Mouse (Mus musculus): ENCODE results near the gene Galnt17. TPM values are rescaled to one million over a fixed set of nuclear protein-coding genes. Genes with fewer than 3 reads are reported as not detected.

Galnt17 gene
- polyA plus RNA-seq, 1 experiment from 2014 or later, result 0.08 TPM

DNA sequence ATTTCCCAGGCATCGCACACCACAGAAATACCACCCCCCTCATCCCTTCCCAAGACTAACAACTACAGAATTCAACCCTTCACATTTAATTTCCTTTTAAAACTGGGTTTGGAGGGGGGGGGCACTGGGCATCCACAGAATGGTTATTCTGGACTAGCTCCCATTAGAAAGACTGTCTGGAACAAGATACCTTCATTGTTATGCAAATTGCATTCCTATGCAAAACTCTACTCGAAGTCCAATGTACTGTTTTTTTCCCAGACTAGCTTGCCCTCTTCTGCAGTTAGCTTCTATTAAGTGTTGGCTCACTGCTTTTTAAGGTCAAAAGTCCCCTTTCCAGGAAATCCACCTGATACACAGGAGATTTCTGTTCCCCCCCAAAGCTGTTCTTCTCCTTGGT lies 131.1 kb downstream of the Galnt17 start:
- Histone ChIP-seq H3K4me3 (ENCODE audit: low read depth, low read length) (no peak overlapping the region), H3K9ac (replicated peaks; ENCODE audit: low read depth) (no peak overlapping the region)
- no peak for DNase-seq (ENCODE audit: low spot score)

DNA sequence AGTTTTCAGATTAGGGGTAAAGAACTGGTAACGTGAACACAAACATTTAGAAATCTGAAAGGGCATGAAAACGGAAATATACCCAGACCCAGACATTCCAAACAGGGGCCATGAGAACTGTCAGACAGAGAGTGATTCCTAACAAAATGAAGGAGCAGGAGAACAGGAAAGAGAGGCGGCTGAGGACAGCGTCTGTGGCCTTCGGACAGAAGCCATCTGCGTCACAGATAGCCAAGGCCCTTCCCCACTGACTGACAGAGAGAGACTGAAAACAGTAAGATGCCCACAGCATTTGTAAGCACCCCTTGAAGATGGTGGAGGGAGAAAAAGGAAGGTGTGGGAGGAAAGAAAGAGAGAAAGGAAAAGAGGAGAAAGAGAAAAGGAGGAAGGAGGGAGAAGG lies 139.1 kb downstream of the Galnt17 start:
- Histone ChIP-seq H3K4me1 (ENCODE audit: insufficient read depth, low read depth, low read length) (no peaks in the 10 kb centered on the region), H3K9ac (replicated peaks; ENCODE audit: low read depth) (no peak overlapping the region), H3K27me3 (replicated peaks; ENCODE audit: insufficient read depth, low read length) (no peaks in the 10 kb centered on the region), H3K4me2 (replicated peaks; ENCODE audit: low read depth, low read length) (no peak overlapping the region), H3K4me3 (ENCODE audit: low read depth, low read length) (no peak overlapping the region), H3K36me3 (ENCODE audit: insufficient read depth, low read length) (no peaks in the 10 kb centered on the region), H3K27ac (ENCODE audit: low read length) (no peak overlapping the region), H3K9me3 (ENCODE audit: low read length) (no peaks in the 10 kb centered on the region)
- ATAC-seq (no peak), DNase-seq (ENCODE audit: low spot score) (no peak)
- no peak for TF ChIP-seq EP300 (IDR thresholded peaks at IDR 0.05)
- no peak for TF ChIP-seq CTCF (IDR thresholded peaks at IDR 0.05)
- WGBS, result 51% methylated on average over 6 of the region's 6 CpGs

More for the DNA sequence above, 131.1 kb downstream of the Galnt17 start:
- 53% methylated on average over 2 of the region's 2 CpGs for WGBS
- Histone ChIP-seq H3K4me1 (ENCODE audit: insufficient read depth, low read depth, low read length) (no peaks in the 10 kb centered on the region), H3K9me3 (ENCODE audit: low read length) (no peaks in the 10 kb centered on the region), H3K4me2 (replicated peaks; ENCODE audit: low read depth, low read length) (no peak overlapping the region), H3K36me3 (ENCODE audit: insufficient read depth, low read length) (no peaks in the 10 kb centered on the region), H3K27me3 (replicated peaks; ENCODE audit: insufficient read depth, low read length) (no peaks in the 10 kb centered on the region), H3K27ac (ENCODE audit: low read length) (no peak overlapping the region)
- ATAC-seq, result no peak
- no peak for TF ChIP-seq EP300 (IDR thresholded peaks at IDR 0.05)
- TF ChIP-seq CTCF (IDR thresholded peaks at IDR 0.05), result no peak

DNA sequence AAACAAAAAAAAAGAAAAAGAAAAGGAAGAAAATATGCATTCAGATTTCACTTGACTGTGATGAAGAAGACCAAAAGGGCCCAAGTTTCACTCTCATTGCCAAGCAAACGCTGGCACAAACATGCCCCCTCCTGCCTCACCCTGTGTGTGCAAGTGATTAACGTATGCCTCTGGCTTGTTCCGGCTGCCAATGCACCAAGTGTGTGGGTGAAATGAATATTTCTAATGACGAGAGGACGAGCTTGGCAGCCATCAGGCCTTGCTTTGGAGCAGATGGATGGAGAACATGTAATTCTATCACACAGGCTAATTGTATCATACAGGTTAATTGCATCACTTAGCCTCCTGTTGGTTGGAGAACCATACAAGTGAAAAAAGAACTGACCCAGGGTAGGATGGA lies 140.9 kb downstream of the Galnt17 start:
- WGBS, result 73% methylated on average over 5 of the region's 5 CpGs
- no peaks in the 10 kb centered on the region for H3K4me1 ChIP-seq (ENCODE audit: insufficient read depth, low read depth, low read length)
- no peak overlapping the region for H3K27ac ChIP-seq (ENCODE audit: low read length)
- no peaks in the 10 kb centered on the region for H3K36me3 ChIP-seq (ENCODE audit: insufficient read depth, low read length)
- H3K27me3 ChIP-seq (replicated peaks; ENCODE audit: insufficient read depth, low read length), result no peaks in the 10 kb centered on the region
- no peak overlapping the region for H3K4me2 ChIP-seq (replicated peaks; ENCODE audit: low read depth, low read length)
- DNase-seq (ENCODE audit: low spot score), result no peak
- ATAC-seq, result no peak
- H3K4me3 ChIP-seq (ENCODE audit: low read depth, low read length), result no peak overlapping the region
- no peak for TF ChIP-seq EP300 (IDR thresholded peaks at IDR 0.05)
- no peak for TF ChIP-seq CTCF (IDR thresholded peaks at IDR 0.05)
- no peaks in the 10 kb centered on the region for H3K9me3 ChIP-seq (ENCODE audit: low read length)
- H3K9ac ChIP-seq (replicated peaks; ENCODE audit: low read depth), result no peak overlapping the region

DNA sequence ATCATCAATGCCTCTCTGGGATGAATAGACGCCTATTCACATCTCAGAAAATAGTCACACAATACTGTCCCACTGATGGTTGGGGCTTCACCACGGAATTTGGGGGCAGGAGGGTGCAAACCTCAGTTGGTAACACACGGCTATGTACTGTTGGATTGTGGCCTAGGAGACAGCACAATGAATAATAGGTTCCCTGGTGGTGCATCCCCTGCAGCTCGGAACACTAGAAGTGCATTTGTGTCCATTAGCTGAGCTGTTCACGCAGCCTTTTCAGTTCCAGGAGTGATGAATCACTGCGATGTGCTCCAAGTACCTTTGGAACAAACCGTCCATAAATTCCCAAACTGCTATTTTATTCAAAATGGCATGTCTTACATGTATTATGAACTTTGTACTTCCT lies 142.6 kb downstream of the Galnt17 start:
- no peak for DNase-seq (ENCODE audit: low spot score)
- TF ChIP-seq CTCF (IDR thresholded peaks at IDR 0.05) (no peak), EP300 (IDR thresholded peaks at IDR 0.05) (no peak)
- 86% methylated on average over 7 of the region's 7 CpGs for WGBS
- Histone ChIP-seq H3K36me3 (ENCODE audit: insufficient read depth, low read length) (no peaks in the 10 kb centered on the region), H3K27me3 (replicated peaks; ENCODE audit: insufficient read depth, low read length) (no peaks in the 10 kb centered on the region), H3K4me3 (ENCODE audit: low read depth, low read length) (no peak overlapping the region), H3K4me2 (replicated peaks; ENCODE audit: low read depth, low read length) (no peak overlapping the region), H3K27ac (ENCODE audit: low read length) (no peak overlapping the region), H3K9ac (replicated peaks; ENCODE audit: low read depth) (no peak overlapping the region), H3K4me1 (ENCODE audit: insufficient read depth, low read depth, low read length) (no peaks in the 10 kb centered on the region), H3K9me3 (ENCODE audit: low read length) (no peaks in the 10 kb centered on the region)
- no peak for ATAC-seq

DNA sequence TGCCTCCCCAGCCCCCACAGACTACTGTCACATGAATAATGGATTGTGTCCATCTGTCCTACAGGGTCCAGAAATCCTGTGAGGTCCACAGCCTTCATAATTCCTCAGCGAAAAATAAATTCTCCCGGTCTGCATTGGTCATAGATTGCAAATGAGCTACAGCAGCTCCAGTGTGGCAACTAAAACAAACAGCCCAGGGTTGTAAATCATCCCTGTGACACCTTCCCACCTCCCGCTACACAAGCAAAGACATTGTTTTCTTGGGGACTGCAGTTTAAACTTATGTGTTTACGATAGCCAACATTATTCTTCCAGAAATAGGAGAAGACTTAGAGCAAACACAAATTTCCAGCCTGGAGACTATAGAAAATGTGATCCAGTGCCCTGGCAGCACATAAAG lies 150.4 kb downstream of the Galnt17 start:
- no peaks in the 10 kb centered on the region for H3K4me1 ChIP-seq (ENCODE audit: insufficient read depth, low read depth, low read length)
- 30% methylated on average over 4 of the region's 4 CpGs for WGBS
- ATAC-seq, result no peak

DNA sequence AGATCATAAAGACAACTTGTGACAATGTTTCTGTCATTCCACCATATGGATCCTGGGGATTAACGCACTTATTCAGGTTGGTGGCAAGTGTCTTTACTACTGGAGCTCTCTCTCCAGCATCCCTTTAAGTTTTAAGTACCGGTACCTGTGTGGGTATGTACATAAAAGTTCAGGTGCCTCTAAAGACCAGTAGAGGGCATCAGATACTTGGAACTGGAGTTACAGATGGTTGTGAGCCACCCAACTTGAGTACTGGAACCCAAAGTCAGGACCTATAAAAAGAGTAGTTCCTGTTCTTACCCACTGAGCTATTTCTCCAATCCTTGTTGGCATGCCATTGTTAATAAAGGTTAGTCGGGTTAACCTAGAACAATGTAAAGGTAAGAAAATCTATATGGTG lies 152.0 kb downstream of the Galnt17 start:
- 69% methylated on average over 3 of the region's 3 CpGs for WGBS
- Histone ChIP-seq H3K36me3 (ENCODE audit: insufficient read depth, low read length) (no peaks in the 10 kb centered on the region), H3K9ac (replicated peaks; ENCODE audit: low read depth) (no peak overlapping the region), H3K4me3 (ENCODE audit: low read depth, low read length) (no peak overlapping the region), H3K4me1 (ENCODE audit: insufficient read depth, low read depth, low read length) (no peaks in the 10 kb centered on the region), H3K9me3 (ENCODE audit: low read length) (no peaks in the 10 kb centered on the region), H3K27me3 (replicated peaks; ENCODE audit: insufficient read depth, low read length) (no peaks in the 10 kb centered on the region), H3K4me2 (replicated peaks; ENCODE audit: low read depth, low read length) (no peak overlapping the region), H3K27ac (ENCODE audit: low read length) (no peak overlapping the region)
- ATAC-seq (no peak), DNase-seq (ENCODE audit: low spot score) (no peak)
- TF ChIP-seq EP300 (IDR thresholded peaks at IDR 0.05) (no peak), CTCF (IDR thresholded peaks at IDR 0.05) (peak; percentile 17; the same call in 1 of the 2 replicates)

More for the DNA sequence above, 150.4 kb downstream of the Galnt17 start:
- no peak for TF ChIP-seq EP300 (IDR thresholded peaks at IDR 0.05)
- DNase-seq (ENCODE audit: low spot score), result no peak
- no peaks in the 10 kb centered on the region for H3K27me3 ChIP-seq (replicated peaks; ENCODE audit: insufficient read depth, low read length)
- H3K9ac ChIP-seq (replicated peaks; ENCODE audit: low read depth), result no peak overlapping the region
- H3K9me3 ChIP-seq (ENCODE audit: low read length), result no peaks in the 10 kb centered on the region
- no peak overlapping the region for H3K4me3 ChIP-seq (ENCODE audit: low read depth, low read length)
- H3K36me3 ChIP-seq (ENCODE audit: insufficient read depth, low read length), result no peaks in the 10 kb centered on the region
- no peak overlapping the region for H3K4me2 ChIP-seq (replicated peaks; ENCODE audit: low read depth, low read length)
- no peak overlapping the region for H3K27ac ChIP-seq (ENCODE audit: low read length)

DNA sequence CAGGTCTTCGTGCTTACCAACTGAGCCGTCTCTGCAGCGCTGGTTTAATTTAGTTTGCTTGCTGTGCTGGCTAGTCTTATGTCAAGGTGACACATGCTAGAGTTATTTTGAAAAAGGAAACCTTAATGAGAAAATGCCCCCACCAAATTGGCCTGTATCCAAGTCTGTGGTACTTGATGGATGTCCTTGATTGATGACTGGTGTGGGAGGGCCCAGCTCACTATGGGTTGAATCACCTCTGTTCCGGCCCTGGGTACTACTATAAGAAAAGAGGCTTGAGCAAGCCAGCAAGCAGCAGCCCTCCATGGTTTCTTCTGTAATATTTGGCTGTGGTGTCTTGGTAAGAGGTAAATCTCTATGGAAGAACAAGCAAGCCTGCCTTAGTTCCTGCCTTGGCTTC lies 165.7 kb downstream of the Galnt17 start:
- Histone ChIP-seq H3K36me3 (ENCODE audit: insufficient read depth, low read length) (no peaks in the 10 kb centered on the region), H3K4me2 (replicated peaks; ENCODE audit: low read depth, low read length) (no peak overlapping the region), H3K4me1 (ENCODE audit: insufficient read depth, low read depth, low read length) (no peaks in the 10 kb centered on the region), H3K27me3 (replicated peaks; ENCODE audit: insufficient read depth, low read length) (no peaks in the 10 kb centered on the region), H3K9me3 (ENCODE audit: low read length) (no peaks in the 10 kb centered on the region), H3K27ac (ENCODE audit: low read length) (no peak overlapping the region), H3K4me3 (ENCODE audit: low read depth, low read length) (no peak overlapping the region), H3K9ac (replicated peaks; ENCODE audit: low read depth) (no peak overlapping the region)
- TF ChIP-seq EP300 (IDR thresholded peaks at IDR 0.05), result no peak
- TF ChIP-seq CTCF (IDR thresholded peaks at IDR 0.05), result no peak
- ATAC-seq (no peak), DNase-seq (ENCODE audit: low spot score) (no peak)
- WGBS, result 59% methylated on average over 4 of the region's 4 CpGs
